Mouse (Mus musculus) heart, adult 18-20 months (tissue): ENCODE data around the gene Larp6. TPM values are rescaled to one million over a fixed set of nuclear protein-coding genes. Genes with fewer than 3 reads are reported as not detected.

ENCODE experiments used
- DNase-seq, 2 experiments: peaks; one replicate each; pipeline ENCODE4 v3.0.0; 2021 to 2022; ENCODE audit warnings: mixed read lengths in 1 of 2
- long read RNA-seq, 2 experiments: library from polyadenylated mRNA; stranded (forward); transcript quantifications; one replicate each; pipeline ENCODE4 v2.0.0; 2021
- total RNA-seq, 2 experiments: library from RNA; stranded (reverse); gene quantifications; 2 replicates each; pipeline ENCODE4 v1.2.3; 2021

Gene Larp6
- total RNA-seq: 1 to 10 TPM; 1.1 to 1.3 TPM
- long read RNA-seq, experiment 1, partial matches to known transcripts: 2 of 5 reads
- long read RNA-seq, experiment 1, other reads (novel, unspliced or antisense): 1 of 5 reads
- long read RNA-seq, experiment 2: 0 reads

- peak; percentile 66 to 67 for DNase-seq
These were observed at the start of gene Larp6 for GRCm38 (mm10) chr9:60712771-60713541. Gene Larp6 (plus strand): TSS chr9:60712989.

- peak; percentile 61 to 70 for DNase-seq
These were observed 48.4 kb upstream of the Larp6 start for GRCm38 (mm10) chr9:60664385-60664784.

GRCm38 (mm10) chr9:60664866-60665265 is 47.9 kb upstream of the Larp6 start:
- DNase-seq: peak; percentile 23 to 50

- DNase-seq: no peak
These were observed 47.3 kb upstream of the Larp6 start for GRCm38 (mm10) chr9:60665535-60665934.

- no peak for DNase-seq
These were observed 43.9 kb upstream of the Larp6 start for GRCm38 (mm10) chr9:60668886-60669285.

GRCm38 (mm10) chr9:60672568-60672967 is 40.2 kb upstream of the Larp6 start:
- DNase-seq: peak in 1 of 2 experiments; percentile 15

- no peak for DNase-seq
These were observed 38.0 kb upstream of the Larp6 start for GRCm38 (mm10) chr9:60674780-60675179.

- no peak for DNase-seq
These were observed 36.4 kb upstream of the Larp6 start for GRCm38 (mm10) chr9:60676429-60676828.

- no peak for DNase-seq
These were observed 33.9 kb upstream of the Larp6 start for GRCm38 (mm10) chr9:60678913-60679312.

- no peak for DNase-seq
These were observed 31.8 kb upstream of the Larp6 start for GRCm38 (mm10) chr9:60681005-60681404.

- DNase-seq: no peak
These were observed 30.0 kb upstream of the Larp6 start for GRCm38 (mm10) chr9:60682753-60683152.

- no peak for DNase-seq
These were observed 25.4 kb upstream of the Larp6 start for GRCm38 (mm10) chr9:60687415-60687814.

- peak; percentile 95 to 96 for DNase-seq
These were observed 24.9 kb upstream of the Larp6 start, which contains the start of gene Lrrc49 for GRCm38 (mm10) chr9:60687891-60688324. Gene Lrrc49 (minus strand): TSS chr9:60688158.

GRCm38 (mm10) chr9:60692624-60693023 is 20.2 kb upstream of the Larp6 start:
- peak in 1 of 2 experiments; percentile 39 for DNase-seq

GRCm38 (mm10) chr9:60693986-60694385 is 18.8 kb upstream of the Larp6 start:
- DNase-seq: peak in 1 of 2 experiments; percentile 35

GRCm38 (mm10) chr9:60696271-60696985 is 16.4 kb upstream of the Larp6 start:
- peak; percentile 63 to 71 for DNase-seq

GRCm38 (mm10) chr9:60699581-60700231 is 13.1 kb upstream of the Larp6 start:
- DNase-seq: no peak

GRCm38 (mm10) chr9:60707594-60707993 is 5.2 kb upstream of the Larp6 start:
- DNase-seq: no peak

GRCm38 (mm10) chr9:60708606-60709005 is 4.2 kb upstream of the Larp6 start:
- no peak for DNase-seq

GRCm38 (mm10) chr9:60709721-60710120 is 3.1 kb upstream of the Larp6 start:
- DNase-seq: peak in 1 of 2 experiments; percentile 30

- DNase-seq: no peak
These were observed 778 bp upstream of the Larp6 start for GRCm38 (mm10) chr9:60712011-60712410.

GRCm38 (mm10) chr9:60713616-60714015 is 827 bp downstream of the Larp6 start:
- DNase-seq: peak in 1 of 2 experiments; percentile 31
